Mouse (Mus musculus): ENCODE data around the gene Wdr5. TPM values are rescaled to one million over a fixed set of nuclear protein-coding genes. Genes with fewer than 3 reads are reported as not detected.
"Not testable (repeated sequence)": the region's sequence is repeated elsewhere in the genome, so short reads cannot be mapped to it uniquely, and the experiment has no call there.

The Wdr5 gene
- polyA plus RNA-seq, 1 experiment from 2014 or later = 30.2 TPM

- Histone ChIP-seq H3K9me3 (ENCODE audit: control insufficient read depth, low read length) (no peaks in the 10 kb centered on the region), H3K27me3 (ENCODE audit: control insufficient read depth, insufficient read depth, low read length) (no peaks in the 10 kb centered on the region), H3K9ac (ENCODE audit: low read length) (peak overlapping the region; percentile 88), H3K36me3 (ENCODE audit: control insufficient read depth, insufficient read depth, low read length) (peaks cover 30% of the 10 kb centered on the region), H3K4me1 (ENCODE audit: control insufficient read depth in 2 of 2, insufficient read depth in 2 of 2, low read length in 2 of 2) (peaks cover 11 to 27% of the 10 kb centered on the region in 2 experiments), H3K4me3 (ENCODE audit: control insufficient read depth in 1 of 2, insufficient read depth in 1 of 2, low read depth in 1 of 2, low read length in 2 of 2) (peak overlapping the region in 1 of 2 experiments; percentile 79; a peak in 3 of 4 replicates), H3K27ac (replicated peaks in 1 of 2; ENCODE audit: control insufficient read depth in 1 of 2, insufficient read depth in 1 of 2, low read depth in 2 of 2, low read length in 2 of 2) (no peak overlapping the region), H3K4me2 (ENCODE audit: low read length) (peak overlapping the region; percentile 88)
- WGBS = 30% methylated on average over 1 of the region's 1 CpGs
- no peak for ATAC-seq (ENCODE audit: insufficient number of reproducible peaks, insufficient read depth, low FRiP score, low read depth)
These were observed 1.3 kb downstream of the Wdr5 start for GRCm38 (mm10) chr2:27516289-27516688.

GRCm38 (mm10) chr2:27518283-27518682 lies 3.3 kb downstream of the Wdr5 start:
- Histone ChIP-seq H3K4me3 (ENCODE audit: control insufficient read depth in 1 of 2, insufficient read depth in 1 of 2, low read depth in 1 of 2, low read length in 2 of 2) (no peak overlapping the region), H3K9me3 (ENCODE audit: control insufficient read depth, low read length) (no peaks in the 10 kb centered on the region), H3K4me2 (ENCODE audit: low read length) (no peak overlapping the region), H3K4me1 (ENCODE audit: control insufficient read depth in 2 of 2, insufficient read depth in 2 of 2, low read length in 2 of 2) (peaks cover 11 to 27% of the 10 kb centered on the region in 2 experiments), H3K27ac (replicated peaks in 1 of 2; ENCODE audit: control insufficient read depth in 1 of 2, insufficient read depth in 1 of 2, low read depth in 2 of 2, low read length in 2 of 2) (no peak overlapping the region), H3K9ac (ENCODE audit: low read length) (no peak overlapping the region), H3K36me3 (ENCODE audit: control insufficient read depth, insufficient read depth, low read length) (peaks cover 50% of the 10 kb centered on the region), H3K27me3 (ENCODE audit: control insufficient read depth, insufficient read depth, low read length) (no peaks in the 10 kb centered on the region)
- WGBS = 92% methylated on average over 3 of the region's 3 CpGs
- no peak for ATAC-seq (ENCODE audit: insufficient number of reproducible peaks, insufficient read depth, low FRiP score, low read depth)

GRCm38 (mm10) chr2:27538455-27539330 lies 23.7 kb downstream of the Wdr5 start:
- not testable (repeated sequence) for ATAC-seq (ENCODE audit: insufficient number of reproducible peaks, insufficient read depth, low FRiP score, low read depth); H3K9ac ChIP-seq (ENCODE audit: low read length); H3K4me3 ChIP-seq (ENCODE audit: control insufficient read depth in 1 of 2, insufficient read depth in 1 of 2, low read depth in 1 of 2, low read length in 2 of 2); H3K9me3 ChIP-seq (ENCODE audit: control insufficient read depth, low read length); H3K27me3 ChIP-seq (ENCODE audit: control insufficient read depth, insufficient read depth, low read length)
- peaks cover 0 to 12% of the 10 kb centered on the region in 2 experiments; a peak in 2 of 4 replicates for H3K4me1 ChIP-seq (ENCODE audit: control insufficient read depth in 2 of 2, insufficient read depth in 2 of 2, low read length in 2 of 2)
- H3K27ac ChIP-seq (replicated peaks in 1 of 2; ENCODE audit: control insufficient read depth in 1 of 2, insufficient read depth in 1 of 2, low read depth in 2 of 2, low read length in 2 of 2) = 0 out of 4 replicates have a peak overlapping the region, but pooled peaks of 1 of the 2 experiments have one; percentile 7
- peak overlapping the region; percentile 12; the same call in 1 of the 2 replicates for H3K4me2 ChIP-seq (ENCODE audit: low read length)
- H3K36me3 ChIP-seq (ENCODE audit: control insufficient read depth, insufficient read depth, low read length) = peaks cover 31% of the 10 kb centered on the region
- 61% methylated on average over 5 of the region's 5 CpGs for WGBS

GRCm38 (mm10) chr2:27539336-27539735 lies 24.4 kb downstream of the Wdr5 start:
- no peak for ATAC-seq (ENCODE audit: insufficient number of reproducible peaks, insufficient read depth, low FRiP score, low read depth)
- Histone ChIP-seq H3K9ac (ENCODE audit: low read length) (0 out of 2 replicates have a peak overlapping the region, but pooled peaks have one; percentile 6), H3K27ac (replicated peaks in 1 of 2; ENCODE audit: control insufficient read depth in 1 of 2, insufficient read depth in 1 of 2, low read depth in 2 of 2, low read length in 2 of 2) (0 out of 4 replicates have a peak overlapping the region, but pooled peaks have one; percentile 7 to 14), H3K4me1 (ENCODE audit: control insufficient read depth in 2 of 2, insufficient read depth in 2 of 2, low read length in 2 of 2) (peaks cover 0 to 12% of the 10 kb centered on the region in 2 experiments; a peak in 2 of 4 replicates), H3K4me3 (ENCODE audit: control insufficient read depth in 1 of 2, insufficient read depth in 1 of 2, low read depth in 1 of 2, low read length in 2 of 2) (no peak overlapping the region), H3K9me3 (ENCODE audit: control insufficient read depth, low read length) (no peaks in the 10 kb centered on the region), H3K4me2 (ENCODE audit: low read length) (peak overlapping the region; percentile 12), H3K36me3 (ENCODE audit: control insufficient read depth, insufficient read depth, low read length) (peaks cover 24% of the 10 kb centered on the region), H3K27me3 (ENCODE audit: control insufficient read depth, insufficient read depth, low read length) (no peaks in the 10 kb centered on the region)
- WGBS = 16% methylated on average over 5 of the region's 5 CpGs

- Histone ChIP-seq H3K9ac (ENCODE audit: low read length) (peak overlapping the region; percentile 71), H3K4me3 (ENCODE audit: control insufficient read depth in 1 of 2, insufficient read depth in 1 of 2, low read depth in 1 of 2, low read length in 2 of 2) (peak overlapping the region; percentile 35 to 37), H3K36me3 (ENCODE audit: control insufficient read depth, insufficient read depth, low read length) (peaks cover 18% of the 10 kb centered on the region), H3K27me3 (ENCODE audit: control insufficient read depth, insufficient read depth, low read length) (no peaks in the 10 kb centered on the region), H3K27ac (replicated peaks in 1 of 2; ENCODE audit: control insufficient read depth in 1 of 2, insufficient read depth in 1 of 2, low read depth in 2 of 2, low read length in 2 of 2) (peak overlapping the region; percentile 68 to 87), H3K9me3 (ENCODE audit: control insufficient read depth, low read length) (no peaks in the 10 kb centered on the region), H3K4me1 (ENCODE audit: control insufficient read depth in 2 of 2, insufficient read depth in 2 of 2, low read length in 2 of 2) (peaks cover 0 to 12% of the 10 kb centered on the region in 2 experiments; a peak in 2 of 4 replicates), H3K4me2 (ENCODE audit: low read length) (peak overlapping the region; percentile 62)
- ATAC-seq (ENCODE audit: insufficient number of reproducible peaks, insufficient read depth, low FRiP score, low read depth) = peak; percentile 97
- WGBS = under 1% methylated on average over 46 of the region's 46 CpGs
These were observed 25.0 kb downstream of the Wdr5 start for GRCm38 (mm10) chr2:27539772-27540514.

- Histone ChIP-seq H3K36me3 (ENCODE audit: control insufficient read depth, insufficient read depth, low read length) (peaks cover 13% of the 10 kb centered on the region), H3K27ac (replicated peaks in 1 of 2; ENCODE audit: control insufficient read depth in 1 of 2, insufficient read depth in 1 of 2, low read depth in 2 of 2, low read length in 2 of 2) (peak overlapping the region; percentile 68 to 87), H3K4me3 (ENCODE audit: control insufficient read depth in 1 of 2, insufficient read depth in 1 of 2, low read depth in 1 of 2, low read length in 2 of 2) (peak overlapping the region; percentile 35 to 37), H3K27me3 (ENCODE audit: control insufficient read depth, insufficient read depth, low read length) (no peaks in the 10 kb centered on the region), H3K4me1 (ENCODE audit: control insufficient read depth in 2 of 2, insufficient read depth in 2 of 2, low read length in 2 of 2) (peaks cover 0 to 12% of the 10 kb centered on the region in 2 experiments; a peak in 2 of 4 replicates), H3K4me2 (ENCODE audit: low read length) (peak overlapping the region; percentile 62), H3K9ac (ENCODE audit: low read length) (peak overlapping the region; percentile 71), H3K9me3 (ENCODE audit: control insufficient read depth, low read length) (no peaks in the 10 kb centered on the region)
- 26% methylated on average over 10 of the region's 10 CpGs for WGBS
- ATAC-seq (ENCODE audit: insufficient number of reproducible peaks, insufficient read depth, low FRiP score, low read depth) = no peak
These were observed 25.5 kb downstream of the Wdr5 start for GRCm38 (mm10) chr2:27540515-27540836.

GRCm38 (mm10) chr2:27541225-27541624 lies 26.3 kb downstream of the Wdr5 start:
- Histone ChIP-seq H3K4me2 (ENCODE audit: low read length) (peak overlapping the region; percentile 62), H3K27me3 (ENCODE audit: control insufficient read depth, insufficient read depth, low read length) (no peaks in the 10 kb centered on the region), H3K4me3 (ENCODE audit: control insufficient read depth in 1 of 2, insufficient read depth in 1 of 2, low read depth in 1 of 2, low read length in 2 of 2) (no peak overlapping the region), H3K9me3 (ENCODE audit: control insufficient read depth, low read length) (no peaks in the 10 kb centered on the region), H3K4me1 (ENCODE audit: control insufficient read depth in 2 of 2, insufficient read depth in 2 of 2, low read length in 2 of 2) (peaks cover 0 to 12% of the 10 kb centered on the region in 2 experiments; a peak in 2 of 4 replicates), H3K9ac (ENCODE audit: low read length) (peak overlapping the region; percentile 71), H3K36me3 (ENCODE audit: control insufficient read depth, insufficient read depth, low read length) (peaks cover 5% of the 10 kb centered on the region), H3K27ac (replicated peaks in 1 of 2; ENCODE audit: control insufficient read depth in 1 of 2, insufficient read depth in 1 of 2, low read depth in 2 of 2, low read length in 2 of 2) (no peak overlapping the region)
- 78% methylated on average over 3 of the region's 3 CpGs for WGBS
- no peak for ATAC-seq (ENCODE audit: insufficient number of reproducible peaks, insufficient read depth, low FRiP score, low read depth)

All from heart, embryonic 14.5 days (tissue).